Mouse (Mus musculus) midbrain, embryonic 16.5 days (tissue): ENCODE measurements at regions not wholly inside any gene's neighbourhood (a gene's known extent, or its start where the extent isn't known, plus 50 kb on each side); places are given as distances from the start of the nearest gene placed in this dataset.

Experiments
- ATAC-seq: fragments of 200-750 bp; cut with Nextera tagmentation; 2 replicates; pipeline ENCODE4 v1.8.0; 2017; ENCODE audit warnings: moderate TSS enrichment
- H3K27ac ChIP-seq: fragments of 300-500 bp; sonication (generic); 2 replicates; pipeline ENCODE4 v1.5.1; 2014; ENCODE audit warnings: mild to moderate bottlenecking, low read length, mixed read lengths
- H3K27me3 ChIP-seq: fragments of 300-500 bp; sonication (generic); 2 replicates; pipeline ENCODE4 v1.6.1; 2014; ENCODE audit warnings: low read depth, low read length, mixed read lengths; ENCODE audit not compliant: control insufficient read depth, insufficient read depth
- H3K36me3 ChIP-seq: fragments of 300-500 bp; sonication (generic); 2 replicates; pipeline ENCODE4 v1.6.1; 2014; ENCODE audit warnings: mild to moderate bottlenecking, low read length, moderate library complexity, mixed read lengths; ENCODE audit not compliant: control insufficient read depth, insufficient read depth
- H3K4me1 ChIP-seq: fragments of 300-500 bp; sonication (generic); 2 replicates; pipeline ENCODE4 v1.6.1; 2014; ENCODE audit warnings: mild to moderate bottlenecking, low read length, mixed read lengths; ENCODE audit not compliant: control insufficient read depth, insufficient read depth
- H3K4me2 ChIP-seq: fragments of 300-500 bp; sonication (generic); 2 replicates; pipeline ENCODE4 v1.6.1; 2014; ENCODE audit warnings: mild to moderate bottlenecking, low read length, mixed read lengths
- H3K4me3 ChIP-seq: fragments of 300-500 bp; sonication (generic); 2 replicates; pipeline ENCODE4 v1.5.1; 2014; ENCODE audit warnings: low read depth, mild to moderate bottlenecking, low read length, moderate library complexity, mixed read lengths
- H3K9ac ChIP-seq: fragments of 300-500 bp; sonication (generic); 2 replicates; pipeline ENCODE4 v1.6.1; 2014; ENCODE audit warnings: low read depth, low read length, mixed read lengths
- H3K9me3 ChIP-seq: fragments of 300-500 bp; sonication (generic); replicated peaks from 2 replicates; pipeline ENCODE4 v1.6.1; 2014; ENCODE audit warnings: mild to moderate bottlenecking, low read length, mixed read lengths; ENCODE audit not compliant: control insufficient read depth, poor library complexity, severe bottlenecking
- WGBS: fragments of 180-500 bp; shearing (Covaris S2); extraction: QIAGEN DNeasy Blood & Tissue Kit; methylation state at CpG from one replicate; pipeline ENCODE4 v1.1.7; 2014; 5-methylcytosine and 5-hydroxymethylcytosine counted together

DNA sequence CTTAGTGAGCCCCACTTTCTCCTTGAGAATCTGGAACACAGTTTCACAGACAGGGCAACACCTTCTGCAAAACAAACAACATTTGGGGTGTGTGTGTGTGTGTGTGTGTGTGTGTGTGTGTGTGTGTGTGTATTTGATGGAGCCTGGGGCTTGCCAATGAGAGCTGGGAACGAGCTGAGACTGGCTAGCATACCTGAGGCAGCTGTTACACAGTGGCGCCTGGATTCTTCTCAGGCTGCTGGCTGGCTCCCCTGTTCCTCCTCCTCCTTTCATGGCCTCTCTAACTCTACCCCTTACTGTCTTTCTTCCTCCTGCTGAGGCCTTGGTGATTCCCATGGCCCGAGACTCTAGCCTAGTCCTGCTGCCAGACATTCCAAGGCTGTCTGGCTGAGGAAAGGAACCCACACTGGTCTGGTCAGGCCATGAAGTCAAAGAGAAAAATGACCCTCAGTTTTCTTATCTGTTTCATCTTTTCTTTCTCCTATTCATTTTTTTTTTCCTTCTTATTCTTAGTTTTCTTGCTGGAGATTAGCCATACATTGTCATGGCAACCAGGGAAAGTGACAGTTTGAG is 79.6 kb upstream of the Sem1 start:
- Histone ChIP-seq H3K27ac (no peak overlapping the region), H3K9ac (no peak overlapping the region), H3K27me3 (no peaks in the 10 kb centered on the region), H3K36me3 (no peaks in the 10 kb centered on the region), H3K4me1 (peaks cover 2% of the 10 kb centered on the region; the same call in 1 of the 2 replicates), H3K9me3 (no peaks in the 10 kb centered on the region), H3K4me2 (no peak overlapping the region), H3K4me3 (no peak overlapping the region)
- 42% methylated on average over 3 of the region's 3 CpGs for WGBS
- no peak; the same call in 1 of the 2 replicates for ATAC-seq

DNA sequence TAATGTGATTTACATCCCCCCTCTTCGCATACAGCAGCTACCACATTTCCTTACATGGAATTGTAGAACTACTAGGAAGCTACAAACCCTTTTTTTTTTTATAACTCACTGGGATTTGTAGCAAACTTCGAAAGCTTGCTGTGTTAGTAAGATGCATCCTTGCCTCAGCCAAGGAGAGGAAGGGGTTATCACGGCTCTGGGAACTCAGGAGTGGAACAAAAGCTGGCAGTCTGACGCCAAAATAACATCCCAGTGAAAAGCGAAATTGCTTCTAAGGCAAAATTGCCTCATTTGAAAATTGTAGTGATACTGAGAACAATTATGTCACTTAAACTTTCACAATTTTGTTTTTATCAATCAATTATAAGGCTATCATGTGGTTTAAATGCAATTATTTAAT is 81.6 kb upstream of the Sem1 start:
- H3K36me3 ChIP-seq = no peaks in the 10 kb centered on the region
- H3K4me2 ChIP-seq = no peak overlapping the region
- no peak overlapping the region for H3K27ac ChIP-seq
- no peak overlapping the region for H3K9ac ChIP-seq
- no peak for ATAC-seq
- 63% methylated on average over 5 of the region's 5 CpGs for WGBS
- H3K4me3 ChIP-seq = no peak overlapping the region
- no peaks in the 10 kb centered on the region for H3K9me3 ChIP-seq
- H3K4me1 ChIP-seq = peaks cover 2% of the 10 kb centered on the region; the same call in 1 of the 2 replicates
- no peaks in the 10 kb centered on the region for H3K27me3 ChIP-seq

DNA sequence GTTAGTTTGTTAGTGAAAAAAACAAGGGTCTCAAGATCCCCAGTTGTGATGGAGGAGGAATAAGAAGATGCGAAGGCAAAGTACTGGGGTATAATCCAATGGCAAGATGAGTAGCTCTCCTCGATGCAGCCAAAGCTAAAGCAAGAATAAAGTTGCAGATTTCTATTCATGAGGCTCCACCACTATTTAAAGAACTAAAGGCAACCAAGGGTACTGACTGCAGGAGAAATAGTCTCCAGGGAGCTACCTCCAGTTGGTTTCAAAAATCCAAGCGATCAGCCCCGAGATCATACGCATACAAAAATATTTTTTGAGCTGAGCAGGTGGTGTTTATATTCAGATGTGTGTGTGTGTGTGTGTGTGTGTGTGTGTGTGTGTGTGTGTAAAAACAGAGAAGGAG is 88.3 kb upstream of the Sem1 start:
- Histone ChIP-seq H3K27ac (no peak overlapping the region), H3K9ac (no peak overlapping the region), H3K4me1 (no peaks in the 10 kb centered on the region), H3K36me3 (no peaks in the 10 kb centered on the region), H3K27me3 (no peaks in the 10 kb centered on the region), H3K9me3 (no peaks in the 10 kb centered on the region), H3K4me3 (no peak overlapping the region), H3K4me2 (no peak overlapping the region)
- 81% methylated on average over 5 of the region's 5 CpGs for WGBS
- no peak for ATAC-seq

DNA sequence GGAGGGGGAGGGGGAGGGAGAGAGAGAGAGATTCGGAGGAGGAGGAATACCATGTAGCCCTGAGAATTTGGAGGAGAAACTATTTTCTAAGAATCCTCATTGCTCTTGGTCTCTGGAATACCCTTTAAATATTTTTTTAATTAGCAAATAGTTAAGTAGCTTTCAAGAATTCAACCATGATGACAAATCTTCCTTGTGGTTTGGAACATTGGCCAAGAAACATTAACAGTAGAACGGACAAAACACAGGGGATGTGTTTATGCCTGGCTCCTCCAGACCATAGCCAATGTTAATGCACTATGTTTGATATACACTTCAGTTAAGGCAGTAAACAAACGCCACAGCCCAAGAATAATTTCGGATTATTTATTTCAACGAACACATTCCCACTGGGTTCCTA is 110.8 kb upstream of the Sem1 start:
- WGBS = 63% methylated on average over 5 of the region's 5 CpGs
- no peaks in the 10 kb centered on the region for H3K27me3 ChIP-seq
- no peak overlapping the region for H3K9ac ChIP-seq
- H3K4me2 ChIP-seq = no peak overlapping the region
- H3K4me3 ChIP-seq = no peak overlapping the region
- H3K27ac ChIP-seq = no peak overlapping the region
- no peaks in the 10 kb centered on the region for H3K36me3 ChIP-seq
- no peaks in the 10 kb centered on the region for H3K9me3 ChIP-seq
- no peak for ATAC-seq
- no peaks in the 10 kb centered on the region for H3K4me1 ChIP-seq

DNA sequence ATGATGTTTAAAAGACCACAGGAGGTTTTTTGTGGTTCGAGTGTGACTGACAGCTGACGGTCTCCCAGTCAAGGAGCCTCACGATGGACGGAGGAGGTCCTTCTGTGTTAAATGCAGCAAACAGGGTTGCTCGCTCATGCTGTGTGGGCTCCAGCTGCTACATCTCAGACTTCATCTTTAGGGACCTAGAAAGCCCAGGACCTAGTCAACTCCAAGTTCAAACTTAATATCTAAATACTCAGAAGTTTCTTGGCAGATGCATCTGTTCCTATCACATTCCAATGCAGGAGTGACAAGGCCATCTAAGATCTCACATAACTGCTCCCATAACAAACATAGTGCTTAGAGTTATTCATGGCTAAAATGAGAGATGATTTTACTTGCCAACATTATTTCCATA is 111.7 kb upstream of the Sem1 start:
- no peaks in the 10 kb centered on the region for H3K4me1 ChIP-seq
- no peak overlapping the region for H3K4me3 ChIP-seq
- H3K9ac ChIP-seq = no peak overlapping the region
- H3K27me3 ChIP-seq = no peaks in the 10 kb centered on the region
- no peaks in the 10 kb centered on the region for H3K36me3 ChIP-seq
- 62% methylated on average over 5 of the region's 5 CpGs for WGBS
- no peak for ATAC-seq
- H3K27ac ChIP-seq = no peak overlapping the region
- no peaks in the 10 kb centered on the region for H3K9me3 ChIP-seq
- H3K4me2 ChIP-seq = no peak overlapping the region

DNA sequence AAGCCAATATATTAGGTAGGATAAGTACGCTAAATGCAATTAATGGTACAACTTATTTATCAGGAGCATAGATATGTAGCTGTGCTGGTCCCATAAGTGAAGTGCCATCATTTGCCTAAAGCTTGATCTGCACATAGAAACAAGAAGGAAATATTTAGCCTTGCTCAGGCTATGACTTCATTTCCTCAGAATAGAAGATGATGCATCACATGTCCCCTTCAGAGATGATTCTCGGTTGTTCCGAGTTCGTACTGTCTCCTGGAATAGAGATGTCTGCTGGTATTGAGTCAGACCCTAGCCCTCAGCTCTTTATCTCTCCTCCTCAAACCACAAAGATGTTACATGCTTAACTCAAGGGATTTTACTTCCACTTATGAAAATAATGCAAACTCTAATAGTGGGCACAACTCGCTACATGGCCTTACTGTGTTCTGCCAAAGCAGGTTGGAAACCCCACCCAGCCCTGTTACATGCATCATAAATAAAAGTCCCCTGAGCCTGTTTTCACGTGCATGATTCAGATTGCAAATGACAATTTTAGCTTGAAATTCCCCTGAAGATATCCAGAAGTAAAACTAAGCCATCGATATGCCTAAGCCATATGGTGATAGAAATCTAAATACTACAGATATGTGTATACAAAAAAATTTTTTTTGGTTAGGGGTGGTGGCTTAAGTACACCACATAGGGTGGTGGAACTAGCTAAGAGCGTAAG is 113.8 kb upstream of the Sem1 start:
- Histone ChIP-seq H3K9ac (no peak overlapping the region), H3K36me3 (no peaks in the 10 kb centered on the region), H3K27me3 (no peaks in the 10 kb centered on the region), H3K4me2 (no peak overlapping the region), H3K4me3 (no peak overlapping the region), H3K9me3 (no peaks in the 10 kb centered on the region), H3K4me1 (no peaks in the 10 kb centered on the region; the same call in 1 of the 2 replicates), H3K27ac (no peak overlapping the region)
- ATAC-seq = no peak
- WGBS = 91% methylated on average over 8 of the region's 8 CpGs

DNA sequence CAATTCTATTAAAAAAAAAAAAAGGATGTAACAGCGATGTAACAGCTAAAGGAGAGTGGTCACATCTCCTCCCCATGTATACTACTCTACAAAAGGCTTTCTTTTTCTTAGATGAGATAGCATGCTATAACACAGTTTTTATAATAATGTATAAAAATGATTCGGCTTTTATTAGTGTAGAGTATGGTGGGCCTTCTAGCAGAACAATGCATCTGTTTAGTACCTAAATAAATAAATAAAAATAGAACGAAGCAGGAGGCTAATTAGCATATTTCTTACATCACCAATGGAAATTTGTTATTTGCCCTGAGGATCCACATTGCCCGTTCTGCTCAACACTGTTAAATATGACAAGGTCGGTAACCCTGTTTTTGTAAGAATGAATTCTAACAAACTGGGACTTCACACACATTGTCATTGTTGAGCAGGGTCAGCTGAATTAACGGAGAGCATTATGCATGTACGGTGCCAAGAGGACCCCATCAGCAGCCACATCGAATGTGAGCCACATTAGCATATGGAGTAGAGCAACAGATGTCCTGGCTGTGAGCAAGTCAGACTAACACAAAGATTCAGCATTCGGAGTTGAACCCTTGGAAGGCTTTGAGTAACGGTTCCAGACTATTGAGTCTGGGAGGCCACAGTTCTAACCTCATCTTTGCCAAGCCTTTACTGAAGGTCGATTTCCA is 117.4 kb upstream of the Sem1 start:
- Histone ChIP-seq H3K27me3 (no peaks in the 10 kb centered on the region), H3K4me3 (no peak overlapping the region), H3K9ac (no peak overlapping the region), H3K4me1 (no peaks in the 10 kb centered on the region; the same call in 1 of the 2 replicates), H3K4me2 (peak overlapping the region; percentile 25; the same call in 1 of the 2 replicates), H3K27ac (no peak overlapping the region), H3K9me3 (no peaks in the 10 kb centered on the region), H3K36me3 (no peaks in the 10 kb centered on the region)
- WGBS = 44% methylated on average over 11 of the region's 11 CpGs
- peak; percentile 80 for ATAC-seq

DNA sequence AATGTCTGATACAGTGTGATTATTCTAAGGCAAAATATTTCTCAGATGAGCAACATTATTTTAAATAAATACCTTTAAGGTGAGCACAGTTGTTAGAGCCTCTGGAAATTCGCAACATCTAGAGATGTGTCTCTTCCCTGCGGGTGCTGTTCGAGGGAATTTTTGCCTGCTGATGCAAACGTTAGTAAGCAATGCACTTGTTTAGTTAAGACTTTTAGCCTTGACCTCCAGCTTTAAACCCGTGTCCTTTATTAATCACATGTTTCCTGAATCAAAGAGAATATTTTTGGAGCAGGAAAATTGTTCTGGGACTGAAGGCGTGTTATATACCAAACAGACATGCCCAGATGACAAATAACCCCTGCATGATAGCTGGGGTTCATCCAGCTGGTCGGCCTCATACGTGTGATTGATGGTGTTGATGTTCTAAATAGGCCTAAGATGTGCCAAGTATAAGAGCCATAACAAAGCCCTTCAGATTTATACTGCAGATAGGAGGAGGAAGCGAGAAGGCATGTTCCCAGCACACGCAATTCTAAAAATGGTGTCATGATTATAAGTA is 119.0 kb upstream of the Sem1 start:
- Histone ChIP-seq H3K36me3 (no peaks in the 10 kb centered on the region), H3K4me3 (no peak overlapping the region), H3K4me2 (no peak overlapping the region), H3K4me1 (no peaks in the 10 kb centered on the region; the same call in 1 of the 2 replicates), H3K9me3 (no peaks in the 10 kb centered on the region), H3K27me3 (no peaks in the 10 kb centered on the region), H3K27ac (no peak overlapping the region), H3K9ac (no peak overlapping the region)
- ATAC-seq = no peak
- WGBS = 82% methylated on average over 10 of the region's 10 CpGs

DNA sequence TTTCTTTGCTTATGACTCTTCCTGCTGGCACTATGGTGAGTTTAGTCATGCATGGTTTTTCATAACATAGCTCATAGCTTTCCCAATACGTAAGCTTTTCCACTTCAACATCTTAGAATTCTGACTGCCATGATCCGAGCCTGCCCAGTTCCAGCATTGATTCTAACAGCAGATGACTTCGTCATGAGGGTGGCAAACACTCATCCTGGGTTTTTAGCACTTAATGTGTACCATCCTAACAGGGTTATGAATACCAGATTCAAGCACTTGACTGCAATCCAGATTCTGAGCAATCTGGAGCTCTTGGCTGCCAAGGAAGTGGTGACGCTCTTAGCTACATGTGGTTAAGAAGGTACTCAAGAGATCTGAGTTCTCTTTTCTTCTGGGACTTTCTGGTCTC is 128.3 kb upstream of the Sem1 start:
- no peak for ATAC-seq
- H3K27ac ChIP-seq = no peak overlapping the region
- no peaks in the 10 kb centered on the region for H3K27me3 ChIP-seq
- H3K4me2 ChIP-seq = no peak overlapping the region
- no peak overlapping the region for H3K9ac ChIP-seq
- 92% methylated on average over 4 of the region's 4 CpGs for WGBS
- no peaks in the 10 kb centered on the region for H3K4me1 ChIP-seq
- H3K9me3 ChIP-seq = no peaks in the 10 kb centered on the region
- H3K4me3 ChIP-seq = no peak overlapping the region
- H3K36me3 ChIP-seq = no peaks in the 10 kb centered on the region
